Mouse (Mus musculus) granulocyte monocyte progenitor cell, adult 5-6 weeks (primary cell): ENCODE results near the gene Btg2. TPM values are rescaled to one million over a fixed set of nuclear protein-coding genes. Genes with fewer than 3 reads are reported as not detected.
A peak's percentile ranks its signal among the peaks of the same experiment; 100 is the strongest.

ENCODE experiments used
- ATAC-seq: replicated peaks from 2 replicates; pipeline ENCODE4 v1.8.0; 2016; ENCODE audit warnings: mild to moderate bottlenecking, moderate TSS enrichment, inconsistent platforms; ENCODE audit not compliant: poor library complexity, severe bottlenecking
- total RNA-seq, 2 experiments: library from RNA; stranded (forward) in 1 of 2; stranded (reverse) in 1 of 2; fragments of 200-712, 200-1000 nt in 1 of 2; fragments of >200 nt in 1 of 2; fragmentation: Nextera tagmentation in 1 of 2; gene quantifications; 2 replicates each; pipeline ENCODE4 v1.2.3; 2014 to 2017

Gene Btg2
- total RNA-seq (2014; fragmentation: Nextera tagmentation) (7.2 and 13.5 TPM in 2 replicates), total RNA-seq (2017) (31.3 and 33.7 TPM in 2 replicates)

DNA sequence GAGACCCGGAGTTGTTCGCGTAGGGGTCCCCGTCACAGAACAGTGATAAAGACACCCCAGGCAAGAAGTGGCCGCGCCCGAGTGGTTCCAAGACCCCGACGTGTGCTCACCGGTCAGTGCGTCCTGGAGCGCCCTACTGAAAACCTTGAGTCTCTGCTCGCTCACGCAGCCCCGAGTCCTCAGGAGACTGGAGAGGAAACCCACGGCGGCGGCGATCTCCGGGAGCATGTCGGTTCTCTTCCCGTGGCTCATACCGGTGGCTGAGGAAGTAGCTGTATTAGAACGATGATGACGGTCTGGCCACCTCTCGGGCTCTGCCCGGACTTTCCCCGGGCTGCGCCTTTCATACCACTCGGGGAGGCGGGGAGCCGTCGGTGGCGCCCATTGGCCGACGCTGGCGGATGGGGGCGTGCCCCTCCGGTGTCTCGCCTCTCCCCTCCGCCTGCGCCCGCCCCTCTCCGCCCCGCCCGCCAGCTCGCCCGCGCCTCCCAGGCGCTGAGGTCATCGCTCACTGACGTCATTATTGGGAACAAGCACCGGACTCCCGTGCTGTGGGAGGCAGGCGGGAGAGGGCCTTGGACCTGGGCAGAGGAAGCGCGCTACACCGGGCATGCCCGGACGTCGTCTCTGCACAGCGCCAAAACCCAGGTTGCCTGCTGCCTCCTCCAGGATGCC, at the start of gene Btg2:
Gene Btg2 (minus strand): TSS at position 319 of the 675 bp plus-strand sequence.
- ATAC-seq: peak; percentile 73

DNA sequence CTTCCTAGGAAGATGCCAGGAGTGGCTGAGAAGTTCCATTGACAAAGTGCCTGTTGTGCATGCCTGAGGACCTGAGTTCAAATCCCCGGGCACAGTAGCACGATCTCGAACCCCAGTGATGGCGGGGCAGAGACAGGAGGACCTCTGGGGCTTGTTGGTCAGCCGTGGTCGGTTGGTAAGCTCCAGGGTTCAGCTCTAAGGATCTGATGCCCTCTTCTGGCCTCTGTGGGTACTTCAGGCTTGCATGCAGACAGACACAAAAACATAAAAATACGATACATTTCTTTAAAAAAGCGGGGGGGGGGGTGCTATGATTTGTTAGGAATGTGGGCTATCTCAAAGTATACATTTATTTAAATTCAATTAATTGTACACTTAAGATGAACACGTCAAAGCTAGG, 43.3 kb upstream of the Btg2 start:
- ATAC-seq: peak; percentile 56; the same call in 1 of the 2 replicates

DNA sequence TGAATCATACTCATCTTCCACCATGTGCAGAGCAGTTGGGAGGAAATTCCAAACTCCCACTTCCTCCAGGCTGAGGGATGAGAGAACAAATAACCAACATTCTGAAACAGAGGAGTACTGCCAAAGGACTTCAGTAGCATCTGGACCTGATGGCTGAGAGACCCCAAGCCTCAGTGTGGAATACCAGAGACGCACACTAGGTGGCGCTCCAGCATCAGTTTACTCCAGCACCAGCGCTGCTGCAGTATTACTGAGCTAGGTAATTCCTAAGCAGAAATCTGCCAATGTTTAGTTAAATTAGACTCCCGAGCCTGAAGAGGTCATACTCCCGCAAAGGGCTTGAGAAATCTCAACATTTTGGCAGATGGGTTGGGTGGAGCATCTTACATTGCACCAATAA, 41.3 kb upstream of the Btg2 start:
- peak; percentile 83 for ATAC-seq

DNA sequence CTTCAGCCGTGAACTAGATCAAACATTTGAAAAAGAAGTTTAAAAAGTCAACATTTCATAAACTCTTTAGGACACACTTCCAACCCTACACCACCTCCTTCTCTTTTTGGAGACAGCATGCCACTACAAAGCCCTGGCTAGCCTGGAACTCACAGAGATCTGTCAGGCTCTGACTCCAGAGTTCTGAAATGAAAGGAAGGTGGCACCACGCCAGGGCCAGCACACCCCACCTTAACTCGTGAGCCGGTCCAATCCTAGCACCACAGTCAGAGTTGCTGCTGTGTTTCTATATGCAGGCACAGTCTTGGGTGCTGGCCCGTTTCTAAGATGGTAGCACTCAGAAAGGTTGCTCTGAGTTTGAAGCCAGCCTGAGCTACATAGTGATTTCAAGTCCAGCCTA, 38.2 kb upstream of the Btg2 start:
- ATAC-seq: no peak

DNA sequence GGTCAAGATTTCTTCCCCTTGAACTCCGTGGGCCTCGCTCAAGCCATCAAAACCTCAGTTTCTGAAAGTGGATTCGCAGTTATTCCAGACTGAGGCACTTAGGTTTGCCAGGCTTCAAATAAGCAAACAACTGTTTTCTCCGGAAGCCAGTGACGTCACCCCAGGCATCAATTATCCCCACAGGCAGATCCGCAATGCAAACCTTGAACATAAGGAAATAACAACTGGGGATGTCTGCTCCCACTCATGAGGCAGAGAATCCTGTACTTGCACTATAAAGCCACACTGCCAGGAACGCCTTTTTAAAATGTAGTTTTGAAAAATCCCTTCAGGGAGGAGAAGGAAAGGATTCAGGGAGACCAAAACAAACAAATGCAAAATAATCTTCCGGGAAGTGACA, 36.5 kb upstream of the Btg2 start:
- no peak for ATAC-seq

DNA sequence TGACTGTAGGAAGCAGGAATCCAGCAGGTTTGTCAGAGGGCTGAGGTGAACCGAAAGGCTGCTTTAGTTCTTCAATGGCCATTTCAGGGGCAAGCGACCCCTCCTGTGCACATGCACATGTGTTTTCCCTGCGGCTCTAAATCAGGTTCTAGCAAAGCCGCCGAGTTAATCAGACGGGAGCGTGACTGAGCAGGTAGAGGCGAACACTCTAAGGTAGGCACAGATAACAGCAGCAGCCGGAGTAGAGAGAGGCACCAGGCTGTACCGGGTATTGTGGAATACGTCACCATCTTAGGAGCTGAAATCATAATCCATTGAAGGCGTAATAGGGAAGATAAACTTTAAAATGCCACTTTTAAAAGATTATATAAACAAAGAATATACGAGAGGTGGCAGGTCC, 35.8 kb upstream of the Btg2 start:
- no peak for ATAC-seq

DNA sequence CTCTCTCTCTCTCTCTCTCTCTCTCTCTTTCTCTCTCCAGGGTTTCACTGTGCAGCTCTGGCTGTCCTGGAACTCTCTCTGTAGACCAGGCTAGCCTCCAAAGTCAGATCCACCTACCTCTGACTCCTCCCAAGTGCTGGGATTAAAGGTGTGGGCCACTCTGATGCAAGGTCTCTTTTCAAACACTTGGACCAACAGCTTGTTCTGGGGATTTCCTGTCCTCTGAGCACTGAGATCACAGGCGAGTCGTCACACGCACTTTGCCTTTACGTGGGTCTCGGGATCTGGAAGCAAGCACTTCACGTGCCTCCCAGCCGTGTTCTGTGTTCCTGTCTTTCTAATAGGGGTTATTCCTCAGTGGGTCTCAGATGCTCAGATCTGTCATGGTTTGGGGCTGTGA, 35.1 kb upstream of the Btg2 start:
- no peak for ATAC-seq

DNA sequence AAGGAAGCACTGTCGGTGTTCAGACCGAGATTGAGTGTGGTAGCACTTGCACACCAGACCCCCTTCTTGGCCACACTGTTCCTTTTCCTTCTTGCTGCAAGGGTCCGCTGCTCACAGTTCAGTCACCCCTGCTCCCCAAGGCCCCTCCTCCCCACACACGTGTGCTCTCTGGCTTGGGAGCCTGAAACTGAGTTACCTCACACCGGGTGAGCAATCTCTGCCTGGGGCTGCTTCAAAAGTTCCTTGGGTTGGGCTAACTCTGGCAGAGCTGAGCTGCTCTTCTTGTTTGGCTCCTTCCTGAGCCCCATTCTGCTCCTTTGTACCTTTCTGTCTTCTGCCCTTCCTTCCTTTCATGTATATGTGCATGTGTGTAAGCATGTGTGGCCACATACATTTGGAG, 34.6 kb upstream of the Btg2 start:
- ATAC-seq: no peak

DNA sequence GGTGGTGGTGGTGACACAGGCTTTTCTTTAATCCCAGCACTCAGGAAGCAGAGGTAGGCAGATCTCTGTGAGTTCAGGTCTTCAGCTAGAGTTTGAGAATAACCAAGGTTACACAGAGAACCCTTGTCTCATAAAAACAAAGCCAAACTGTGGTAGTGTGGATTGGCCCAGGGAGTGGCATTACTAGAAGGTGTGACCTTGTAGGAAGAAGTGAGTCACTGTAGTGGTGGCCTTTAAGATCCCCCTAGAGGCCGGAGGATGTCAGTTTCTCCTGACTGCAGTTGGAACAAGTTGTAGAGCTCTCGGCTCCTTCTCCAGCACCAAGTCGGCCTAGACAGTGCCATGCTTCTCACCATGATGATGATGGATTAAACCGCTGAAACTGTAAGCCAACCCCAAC, 32.1 kb upstream of the Btg2 start, which contains the start of gene Chit1:
Gene Chit1 (plus strand): TSS at position 264 of the 400 bp plus-strand sequence.
- peak; percentile 74 for ATAC-seq

DNA sequence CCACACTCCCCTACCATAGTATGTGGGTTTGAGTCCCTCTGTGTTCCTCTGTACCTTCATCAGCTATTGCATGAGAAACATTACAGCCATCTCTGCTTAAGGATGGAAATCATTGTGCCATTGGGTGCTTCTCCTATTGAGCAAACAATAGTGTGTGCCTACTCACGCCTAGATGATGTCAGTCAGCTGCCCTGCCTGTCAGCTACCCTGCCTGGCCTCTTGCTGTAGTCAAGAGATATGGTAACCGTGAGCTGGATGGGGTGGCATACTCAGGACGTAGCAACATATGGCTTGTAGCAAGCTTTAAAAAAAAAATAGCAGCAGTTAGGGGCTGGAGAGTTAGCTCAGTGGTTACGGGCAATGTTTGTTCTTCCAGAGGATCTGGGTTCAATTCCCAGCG, 31.5 kb upstream of the Btg2 start:
- ATAC-seq: no peak

DNA sequence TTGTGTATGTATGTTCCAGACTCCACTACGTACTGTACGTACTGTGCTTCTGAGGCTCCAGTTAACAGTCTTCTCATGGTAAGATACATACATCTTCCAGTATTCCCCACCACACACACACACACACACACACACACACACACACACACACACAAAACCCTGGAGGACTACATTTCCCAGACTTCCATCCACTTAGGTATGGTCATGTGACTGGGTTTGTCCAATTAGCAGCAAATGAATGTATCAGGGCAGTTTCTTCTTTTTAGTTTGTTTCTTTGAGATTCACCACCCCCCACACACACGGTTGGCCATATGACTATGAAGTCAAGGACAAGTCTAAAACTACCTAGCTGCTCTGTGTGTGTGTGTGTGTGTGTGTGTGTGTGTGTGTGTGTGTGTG, 31.1 kb upstream of the Btg2 start:
- ATAC-seq: no peak

DNA sequence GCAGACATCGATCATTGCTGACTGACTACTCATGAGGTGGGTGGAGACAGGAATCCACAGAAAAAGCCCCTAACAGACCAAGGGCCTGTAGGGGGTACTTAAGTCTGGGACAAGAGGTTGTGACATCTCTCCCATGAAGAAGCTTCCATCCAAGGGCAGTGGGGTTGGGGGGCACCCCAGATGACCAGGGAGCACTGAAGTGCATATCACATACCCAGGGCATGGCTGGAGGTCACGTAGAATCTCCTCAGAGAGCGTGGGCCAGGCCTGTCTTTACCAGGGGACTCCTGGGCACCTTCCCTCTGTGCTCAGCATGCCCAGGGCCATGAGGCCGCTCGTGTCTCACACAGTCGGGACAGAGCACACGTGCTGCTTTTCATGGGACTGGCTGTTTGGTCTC, 28.9 kb upstream of the Btg2 start:
- no peak for ATAC-seq

DNA sequence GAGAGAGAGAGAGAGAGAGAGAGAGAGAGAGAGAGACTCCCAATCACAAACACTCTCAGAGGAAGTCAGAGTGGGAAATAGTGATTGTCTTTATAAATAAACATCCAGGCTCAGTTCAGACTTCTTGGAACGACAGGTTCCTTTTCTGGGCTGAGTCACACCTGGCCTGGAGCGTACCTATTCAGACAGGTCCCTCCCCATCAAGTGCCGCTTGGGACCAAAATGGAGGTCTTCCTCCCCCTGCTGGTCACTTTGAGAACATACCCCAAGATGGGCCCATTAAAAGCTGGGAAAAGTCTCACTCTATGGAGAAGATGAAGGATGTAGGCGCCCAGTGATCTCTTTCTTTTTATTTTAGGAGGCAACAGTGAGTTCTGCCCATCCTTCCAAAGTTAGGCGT, 27.8 kb upstream of the Btg2 start:
- peak; percentile 50; the same call in 1 of the 2 replicates for ATAC-seq

DNA sequence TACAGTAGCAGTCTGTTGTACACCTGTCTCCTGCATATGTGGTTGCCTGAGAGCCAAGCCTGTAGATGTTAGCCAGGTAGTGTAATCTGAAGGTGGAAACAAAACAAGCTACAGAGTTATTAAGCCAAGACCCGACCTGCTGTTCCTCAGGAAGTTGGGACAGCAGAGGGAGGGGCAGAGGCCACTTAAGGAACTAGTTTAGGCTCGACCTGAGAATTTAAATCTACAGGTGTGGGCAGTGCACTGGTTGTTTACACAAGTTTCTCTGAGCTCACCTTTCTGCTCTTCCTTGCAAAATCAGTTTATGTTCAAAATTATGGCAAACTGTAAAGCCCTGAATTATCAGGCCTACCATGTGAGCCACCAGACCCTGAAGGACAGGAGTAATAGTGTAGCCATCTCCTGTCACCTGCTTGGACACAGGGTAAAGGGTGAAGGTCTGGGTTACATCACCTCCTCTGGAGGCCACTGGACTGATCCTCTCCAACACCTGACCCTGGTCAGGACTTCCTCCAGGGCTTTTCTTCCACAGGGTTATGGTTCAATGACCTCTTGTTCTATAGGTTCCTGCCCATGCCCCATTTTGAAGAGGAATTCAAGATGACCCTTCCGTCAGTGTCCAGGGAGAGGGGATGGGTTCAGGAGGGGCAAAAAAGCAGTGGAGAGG, 27.0 kb upstream of the Btg2 start:
- ATAC-seq: no peak

DNA sequence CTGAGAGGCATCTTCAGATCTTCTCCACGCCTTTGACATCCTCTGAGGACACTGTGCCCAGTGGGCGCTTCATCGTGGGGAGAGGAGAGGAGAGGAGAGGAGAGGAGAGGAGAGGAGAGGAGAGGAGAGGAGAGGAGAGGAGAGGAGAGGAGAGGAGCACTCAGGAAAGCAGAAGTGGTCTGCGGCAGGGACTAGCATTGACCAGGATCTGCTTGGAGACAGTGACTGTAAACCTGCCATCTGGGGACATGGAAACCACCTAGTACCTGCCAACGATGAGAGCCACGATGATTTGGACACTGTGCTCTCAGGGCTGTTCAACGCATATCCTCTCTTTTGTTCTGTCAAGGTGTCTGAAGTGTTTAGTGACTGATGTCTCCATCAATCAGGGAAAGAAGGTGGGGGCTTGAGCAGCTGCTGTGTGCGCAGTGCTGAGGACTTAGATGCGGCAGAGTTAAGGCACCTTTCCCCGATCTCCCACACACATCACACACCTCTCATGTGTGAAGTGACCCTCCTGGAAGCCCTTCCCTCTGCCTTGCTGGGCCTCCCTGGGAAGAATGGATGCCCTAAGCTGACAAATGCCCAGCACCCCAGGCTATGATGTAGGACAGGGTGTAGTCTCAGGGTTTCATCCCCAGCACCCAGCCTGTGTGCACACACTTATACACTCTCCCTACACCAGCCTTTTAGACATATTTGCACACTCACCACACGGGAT, 26.3 kb upstream of the Btg2 start:
- ATAC-seq: peak; percentile 72

DNA sequence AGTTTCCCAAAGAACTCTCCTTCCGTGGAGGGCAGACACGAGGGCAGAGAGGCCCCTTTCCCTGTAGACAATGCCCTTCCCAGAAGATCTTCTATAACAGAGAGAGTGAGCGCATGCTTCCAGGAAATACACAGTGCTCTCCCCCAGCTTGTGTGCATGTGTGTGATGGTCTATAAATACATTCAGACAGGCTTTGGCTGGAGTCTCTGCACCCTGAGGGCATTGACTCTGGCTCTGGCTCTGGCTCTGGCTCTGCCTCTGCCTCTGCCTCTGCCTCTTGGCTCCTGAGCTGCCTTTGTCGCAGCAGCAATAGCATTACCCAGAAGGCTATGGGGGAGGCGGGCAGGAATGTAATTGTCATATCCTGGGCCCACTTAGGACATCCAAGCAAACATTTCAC, 24.9 kb upstream of the Btg2 start:
- no peak for ATAC-seq

DNA sequence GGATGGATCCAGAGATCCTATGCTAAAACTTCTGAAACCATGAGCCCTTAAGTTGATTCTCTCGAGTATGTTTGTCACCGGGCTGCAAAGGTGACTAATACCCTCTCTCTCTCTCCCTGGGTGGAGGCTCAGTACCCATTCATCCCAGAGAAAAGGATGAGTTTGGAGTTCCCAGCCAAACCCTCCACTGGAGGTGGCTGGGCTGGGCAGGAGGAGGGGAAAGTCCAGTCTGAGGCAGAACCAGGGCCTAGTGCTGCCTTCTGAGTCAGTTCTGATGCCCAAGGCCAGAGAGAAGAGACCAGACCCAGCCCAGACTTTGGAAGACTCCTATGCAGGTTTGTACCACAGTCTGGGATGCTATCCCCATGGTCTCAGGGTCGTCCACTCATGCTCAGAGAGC, 22.7 kb upstream of the Btg2 start:
- no peak for ATAC-seq

DNA sequence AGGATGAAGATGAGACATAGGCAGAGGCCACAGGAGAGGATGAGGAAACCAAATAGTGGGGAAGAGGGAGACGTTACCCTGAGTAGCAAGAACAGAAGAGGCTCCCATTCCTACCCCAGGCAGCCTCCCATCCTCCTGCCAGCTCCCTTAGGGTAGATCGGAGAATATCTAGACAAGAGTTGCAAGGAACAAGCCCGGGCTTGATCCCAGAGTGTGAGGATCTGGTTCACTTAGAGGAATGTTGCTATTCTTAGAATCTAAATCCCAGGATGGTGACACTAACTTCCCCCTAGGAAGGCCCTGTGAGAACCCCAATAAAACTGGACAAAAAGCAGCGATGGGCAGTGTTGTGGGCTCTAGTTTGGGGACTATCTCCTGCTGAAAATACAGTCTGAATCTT, 22.0 kb upstream of the Btg2 start:
- no peak for ATAC-seq

DNA sequence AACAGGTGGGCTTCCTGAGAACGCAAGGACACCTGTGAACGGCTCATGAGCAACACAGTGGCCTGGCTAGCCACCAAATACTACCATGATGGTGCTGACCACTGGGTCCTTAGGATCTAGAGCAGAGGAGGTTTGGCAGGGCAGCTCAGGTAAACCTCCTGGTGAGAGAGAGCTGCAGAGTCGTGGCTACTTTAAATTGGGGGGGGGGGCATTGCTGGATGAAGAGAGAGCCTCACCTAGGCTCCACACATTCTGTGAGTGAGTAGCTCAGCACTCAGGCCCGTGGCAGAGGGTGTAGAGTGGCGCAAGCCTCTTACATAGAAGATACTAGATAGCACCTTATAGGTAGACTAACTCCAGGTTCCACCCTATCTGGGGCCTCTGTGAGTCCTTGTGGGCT, 21.5 kb upstream of the Btg2 start:
- no peak for ATAC-seq

DNA sequence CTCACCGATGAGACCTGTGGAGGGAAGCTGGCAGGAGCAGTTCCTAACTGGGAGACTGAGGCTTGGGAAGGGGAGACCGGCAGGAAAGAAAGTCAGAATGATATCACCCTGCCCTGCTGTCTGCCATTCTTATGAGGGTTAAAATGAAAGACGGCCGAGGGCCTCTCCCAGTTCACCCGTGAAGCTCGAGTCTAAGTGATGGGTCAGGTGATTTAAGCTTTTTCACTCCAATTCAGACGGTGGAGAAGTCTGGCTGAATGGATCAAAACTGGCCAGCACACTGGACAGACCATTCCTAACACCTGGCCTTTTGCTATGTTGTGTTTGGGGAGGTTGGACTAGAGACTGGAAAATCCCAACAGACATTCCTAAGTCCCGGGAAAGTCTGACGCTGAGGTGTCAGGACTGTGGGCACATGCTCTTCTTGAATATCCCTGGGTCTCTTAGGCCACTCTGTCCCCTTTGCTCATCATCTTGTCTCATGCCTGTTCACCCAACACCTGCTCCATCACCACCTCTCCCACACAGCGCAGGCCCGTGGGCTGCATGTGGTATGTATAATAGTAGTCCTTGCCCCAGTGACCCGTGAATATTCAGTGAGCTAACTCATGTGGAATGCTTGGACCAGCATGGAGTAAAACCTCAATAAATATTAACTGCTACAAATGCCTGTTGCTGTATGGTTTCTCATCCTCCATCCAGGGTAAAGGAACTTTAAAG, 20.8 kb upstream of the Btg2 start:
- ATAC-seq: no peak
